Mouse (Mus musculus): ENCODE results near the gene Baiap2.

Baiap2 gene

GRCm38 (mm10) chr11:119920668-119921067, 21.9 kb upstream of the Baiap2 start:
- DNase-seq (ENCODE audit: low spot score) = no peak

GRCm38 (mm10) chr11:119925176-119925575, 17.4 kb upstream of the Baiap2 start:
- DNase-seq (ENCODE audit: low spot score) = no peak

- no peak for DNase-seq (ENCODE audit: low spot score)
Measured at GRCm38 (mm10) chr11:119926762-119927161, 15.8 kb upstream of the Baiap2 start.

- no peak for DNase-seq (ENCODE audit: low spot score)
Measured at GRCm38 (mm10) chr11:119928023-119928681, 14.4 kb upstream of the Baiap2 start.

GRCm38 (mm10) chr11:119929603-119930265, 12.8 kb upstream of the Baiap2 start:
- DNase-seq (ENCODE audit: low spot score) = no peak

GRCm38 (mm10) chr11:119931809-119932208, 10.8 kb upstream of the Baiap2 start:
- no peak for DNase-seq (ENCODE audit: low spot score)

GRCm38 (mm10) chr11:119933142-119933541, 9.4 kb upstream of the Baiap2 start:
- DNase-seq (ENCODE audit: low spot score) = no peak

- no peak for DNase-seq (ENCODE audit: low spot score)
Measured at GRCm38 (mm10) chr11:119933819-119934583, 8.6 kb upstream of the Baiap2 start.

GRCm38 (mm10) chr11:119934773-119935172, 7.8 kb upstream of the Baiap2 start:
- DNase-seq (ENCODE audit: low spot score) = no peak

- no peak for DNase-seq (ENCODE audit: low spot score)
Measured at GRCm38 (mm10) chr11:119935457-119935856, 7.1 kb upstream of the Baiap2 start.

- DNase-seq (ENCODE audit: low spot score) = no peak
Measured at GRCm38 (mm10) chr11:119936456-119936855, 6.1 kb upstream of the Baiap2 start.

- DNase-seq (ENCODE audit: low spot score) = no peak
Measured at GRCm38 (mm10) chr11:119937216-119937615, 5.3 kb upstream of the Baiap2 start.

- no peak for DNase-seq (ENCODE audit: low spot score)
Measured at GRCm38 (mm10) chr11:119937772-119938502, 4.6 kb upstream of the Baiap2 start.

- DNase-seq (ENCODE audit: low spot score) = no peak
Measured at GRCm38 (mm10) chr11:119939073-119939710, 3.4 kb upstream of the Baiap2 start.

- DNase-seq (ENCODE audit: low spot score) = no peak
Measured at GRCm38 (mm10) chr11:119939711-119940106, 2.9 kb upstream of the Baiap2 start.

- no peak for DNase-seq (ENCODE audit: low spot score)
Measured at GRCm38 (mm10) chr11:119940142-119940541, 2.4 kb upstream of the Baiap2 start.

GRCm38 (mm10) chr11:119941794-119942193, 769 bp upstream of the Baiap2 start:
- DNase-seq (ENCODE audit: low spot score) = no peak

GRCm38 (mm10) chr11:119942201-119942726, 299 bp upstream of the Baiap2 start:
- peak; percentile 38 for DNase-seq (ENCODE audit: low spot score)

GRCm38 (mm10) chr11:119943428-119943988, 945 bp downstream of the Baiap2 start:
- no peak for DNase-seq (ENCODE audit: low spot score)

GRCm38 (mm10) chr11:119945343-119945742, 2.8 kb downstream of the Baiap2 start:
- DNase-seq (ENCODE audit: low spot score) = peak; percentile 35

- DNase-seq (ENCODE audit: low spot score) = no peak
Measured at GRCm38 (mm10) chr11:119947426-119947825, 4.9 kb downstream of the Baiap2 start.

All from ovary, adult 18-20 months (tissue).